Mouse (Mus musculus): ENCODE data around the gene Itsn1.

Itsn1 gene

DNA sequence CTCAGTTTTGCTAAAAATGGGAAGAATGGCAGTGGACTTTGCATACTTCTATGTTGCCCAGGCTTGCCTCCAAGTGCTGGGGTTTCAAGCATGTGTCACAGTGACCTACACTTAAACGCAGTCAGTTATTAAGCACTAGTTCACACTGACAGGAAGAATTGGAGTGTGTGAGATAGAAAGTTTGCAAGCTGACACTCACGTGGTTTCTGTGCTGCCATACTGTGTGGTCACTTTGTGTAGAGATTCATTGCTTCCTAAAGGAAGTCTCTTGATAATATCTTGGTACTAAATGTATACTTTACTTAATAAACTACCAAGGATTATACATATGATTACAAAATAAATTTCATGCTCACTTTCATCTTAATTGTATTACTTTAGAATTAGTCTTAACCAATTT is 3.7 kb downstream of the Itsn1 start:
- DNase-seq (ENCODE audit: low spot score): no peak

DNA sequence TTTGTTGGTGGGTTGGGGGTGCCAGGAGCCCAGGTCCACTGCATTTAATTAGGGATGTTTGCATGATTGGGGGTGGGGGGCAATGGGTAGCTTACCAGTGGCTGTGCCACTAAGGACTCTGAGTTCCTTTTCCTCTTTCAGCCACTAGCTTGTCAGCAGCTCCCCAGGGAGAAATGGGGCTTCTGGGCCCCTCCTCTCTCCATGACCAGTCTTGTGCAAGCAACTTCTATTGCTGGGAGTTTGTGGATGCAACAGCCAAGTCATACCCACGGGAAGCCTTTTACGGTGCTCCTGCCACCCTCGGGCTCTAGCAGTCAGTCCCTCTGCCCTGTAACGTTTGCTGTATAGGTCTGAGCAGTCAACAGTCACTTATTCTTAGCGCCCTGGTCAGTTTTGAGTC is 5.7 kb downstream of the Itsn1 start:
- DNase-seq (ENCODE audit: low spot score): no peak

DNA sequence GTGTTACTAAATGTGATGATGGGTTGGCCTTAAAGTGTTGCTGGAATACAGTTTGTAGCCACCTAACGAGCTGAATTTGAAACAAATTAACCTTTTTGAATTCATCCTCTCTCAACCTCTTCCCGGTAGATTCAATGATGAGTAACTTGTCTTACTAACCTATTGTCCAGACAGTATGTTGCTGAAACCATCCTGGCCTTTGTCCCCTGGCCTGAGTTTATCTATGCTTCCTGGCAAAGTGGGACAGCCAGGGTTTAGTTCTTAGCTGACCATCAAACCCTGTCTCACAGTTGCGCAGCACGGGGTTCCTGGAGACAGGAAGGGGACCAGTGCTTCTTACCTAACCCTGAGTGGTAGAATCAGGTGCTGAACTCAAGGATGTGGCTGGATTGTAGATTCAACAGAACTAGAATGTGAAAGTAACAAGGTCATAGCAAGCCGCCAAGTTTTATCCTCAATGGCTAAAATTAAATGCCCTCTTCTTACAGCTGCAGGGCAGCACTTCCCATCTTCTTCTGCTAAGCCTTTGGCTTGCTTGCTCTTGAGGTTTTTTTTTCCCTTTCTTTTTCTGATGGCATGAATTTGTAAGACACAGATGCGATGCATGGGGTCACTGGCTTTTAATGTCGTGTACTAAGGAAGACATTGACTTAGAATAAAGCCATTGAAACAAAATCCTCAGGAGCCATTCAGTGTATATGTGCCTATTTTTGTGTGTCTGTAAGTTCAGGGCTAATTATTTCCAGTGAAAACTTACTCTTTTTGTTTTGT is 7.2 kb downstream of the Itsn1 start:
- no peak for DNase-seq (ENCODE audit: low spot score)

DNA sequence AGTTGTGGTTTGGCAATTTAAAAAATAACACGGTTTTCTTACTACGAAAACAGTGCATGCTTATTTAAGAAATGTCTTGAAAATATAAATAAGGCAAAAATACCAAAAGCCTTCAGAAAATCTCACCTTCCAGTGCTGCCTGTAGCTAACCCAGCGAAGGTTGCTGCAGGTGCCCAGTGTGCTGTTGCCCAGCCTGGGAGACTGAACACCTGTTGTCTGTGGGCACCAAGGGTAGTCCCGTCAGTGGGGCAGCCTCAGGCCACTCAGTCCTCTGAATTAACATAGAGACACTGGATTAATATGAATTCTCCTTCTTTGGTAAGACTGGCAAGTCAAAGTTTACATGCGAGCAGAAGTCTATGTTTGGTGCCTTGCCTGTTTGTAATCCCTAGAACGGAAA is 9.4 kb downstream of the Itsn1 start:
- DNase-seq (ENCODE audit: low spot score): no peak

DNA sequence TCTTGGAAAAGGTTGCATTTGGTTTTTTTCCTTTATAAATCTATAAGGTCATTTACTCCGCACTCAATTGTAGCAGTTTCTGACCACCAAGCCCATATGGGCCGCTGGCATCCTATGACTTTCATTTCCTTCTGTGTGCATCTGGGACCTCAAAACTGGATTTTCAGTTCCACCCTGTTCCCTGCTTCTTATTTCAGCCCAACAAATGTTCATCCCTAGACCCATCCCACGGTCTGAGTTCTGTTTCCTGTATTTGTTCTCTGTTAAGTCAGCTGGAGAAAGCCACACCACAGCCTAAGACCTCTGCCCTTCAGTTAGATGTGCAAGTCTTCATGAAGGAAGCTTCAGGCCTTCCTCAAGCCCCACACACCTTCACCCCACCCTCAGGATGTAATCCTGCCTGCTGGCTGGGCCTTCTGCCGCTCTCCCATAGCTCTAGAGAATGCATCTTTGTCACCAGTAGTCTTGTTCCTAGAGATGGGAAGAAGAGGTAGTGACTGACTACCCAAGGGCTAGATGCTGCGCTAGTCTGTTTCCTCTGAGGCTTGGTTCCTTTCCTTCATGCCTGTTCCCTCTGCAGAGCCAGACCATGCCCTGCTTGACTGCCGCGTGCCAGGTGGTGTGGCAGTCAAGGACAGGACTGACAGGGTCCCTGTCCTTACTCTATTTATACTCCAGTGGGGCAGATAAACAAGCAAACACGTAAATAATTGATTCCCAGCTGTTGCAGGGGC is 11.3 kb downstream of the Itsn1 start:
- no peak for DNase-seq (ENCODE audit: low spot score)

DNA sequence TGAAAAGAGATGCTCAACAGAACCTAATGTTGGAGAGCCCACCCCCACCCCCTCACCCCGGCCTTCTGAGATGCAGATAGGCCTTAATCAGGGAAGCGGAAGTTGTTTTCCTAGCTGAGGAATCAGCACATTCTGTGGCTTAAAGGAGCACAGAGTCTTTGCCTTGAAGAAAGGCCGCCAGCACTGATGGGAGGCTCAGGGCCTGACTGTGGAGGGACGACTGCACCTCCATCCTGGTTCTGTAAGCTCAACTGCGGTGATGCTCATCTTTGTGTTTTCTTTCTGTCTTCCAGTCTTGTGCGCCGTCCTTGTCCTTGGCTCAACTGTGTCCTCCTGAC is 11.8 kb downstream of the Itsn1 start:
- no peak for DNase-seq (ENCODE audit: low spot score)

DNA sequence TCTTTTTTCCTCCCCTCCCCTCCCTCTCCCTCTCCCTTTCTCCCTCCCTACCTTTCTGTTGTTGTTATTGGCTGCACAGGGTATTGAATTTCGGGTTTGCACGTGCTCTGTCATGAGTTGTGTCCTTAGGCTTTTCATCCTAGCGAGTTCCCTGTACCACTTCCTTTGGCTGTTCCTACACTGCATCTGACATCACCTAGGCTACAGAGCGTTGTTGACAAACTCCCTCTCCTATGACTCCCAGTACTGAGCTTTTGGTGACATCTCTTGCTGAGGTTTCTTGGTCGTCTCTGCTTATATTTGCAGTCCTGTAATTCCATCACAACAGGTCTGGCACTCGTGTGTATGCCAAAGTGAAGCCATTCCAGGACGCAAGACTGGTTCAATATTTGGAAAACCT is 14.0 kb downstream of the Itsn1 start:
- no peak for DNase-seq (ENCODE audit: low spot score)

DNA sequence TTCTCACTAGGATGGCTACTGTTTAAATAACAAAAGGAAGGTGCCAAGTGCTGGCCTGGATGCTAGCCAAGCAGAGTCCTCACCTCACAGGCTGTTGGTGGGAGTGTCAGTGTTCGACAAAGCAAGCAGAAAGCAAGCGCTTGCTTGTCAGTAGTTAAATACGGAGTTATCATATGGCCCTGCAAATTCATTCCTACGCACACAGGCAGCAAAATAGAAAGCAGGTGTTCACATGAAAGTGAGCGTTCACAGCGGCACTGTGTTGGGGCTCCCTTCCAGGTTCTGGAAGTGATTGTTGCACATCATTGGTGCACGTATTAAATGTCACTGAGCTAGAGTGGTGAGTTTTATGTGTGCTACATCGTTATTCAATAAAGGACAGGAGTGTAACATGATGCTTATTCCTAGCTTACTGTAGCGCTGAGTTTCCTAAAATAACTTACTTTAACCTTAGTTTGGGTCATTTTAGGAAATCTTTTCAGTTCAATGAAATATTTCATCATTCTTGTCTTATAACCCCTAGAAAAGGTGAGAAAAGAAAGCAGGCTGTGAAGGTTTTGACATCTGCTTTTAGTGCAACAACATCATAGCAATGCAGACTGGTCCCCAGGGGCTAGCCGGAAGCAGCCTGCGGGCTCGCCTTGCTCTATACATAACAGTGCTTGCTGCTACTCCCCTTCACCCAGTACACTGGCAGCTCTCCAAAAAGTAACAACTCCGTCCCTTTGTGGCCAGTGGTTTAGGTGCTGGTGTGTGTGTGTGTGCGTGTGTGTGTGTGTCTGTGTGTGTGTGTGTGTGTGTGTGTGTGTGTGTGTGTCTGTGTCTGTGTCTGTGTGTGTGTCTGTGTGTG is 17.2 kb downstream of the Itsn1 start:
- DNase-seq (ENCODE audit: low spot score): no peak

DNA sequence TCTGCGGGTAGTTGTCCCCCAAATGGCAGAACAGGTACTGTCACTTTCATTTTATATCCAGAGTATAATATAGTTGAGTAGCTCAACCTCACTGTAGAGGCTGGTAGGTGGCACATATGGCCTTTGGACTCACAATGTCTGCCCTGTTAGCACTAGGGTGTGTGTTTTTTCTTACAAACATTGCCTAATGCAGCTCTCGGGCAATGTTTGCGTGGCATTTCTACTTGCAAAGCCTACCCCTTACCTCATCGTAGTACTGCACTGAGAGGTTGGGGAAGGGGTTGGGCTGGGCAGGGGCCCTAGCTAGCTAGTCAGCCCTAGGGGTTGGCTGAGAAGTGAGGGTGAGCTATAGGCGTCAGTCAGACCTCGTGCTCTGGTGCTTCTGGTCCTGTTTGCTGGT is 18.5 kb downstream of the Itsn1 start:
- no peak for DNase-seq (ENCODE audit: low spot score)

DNA sequence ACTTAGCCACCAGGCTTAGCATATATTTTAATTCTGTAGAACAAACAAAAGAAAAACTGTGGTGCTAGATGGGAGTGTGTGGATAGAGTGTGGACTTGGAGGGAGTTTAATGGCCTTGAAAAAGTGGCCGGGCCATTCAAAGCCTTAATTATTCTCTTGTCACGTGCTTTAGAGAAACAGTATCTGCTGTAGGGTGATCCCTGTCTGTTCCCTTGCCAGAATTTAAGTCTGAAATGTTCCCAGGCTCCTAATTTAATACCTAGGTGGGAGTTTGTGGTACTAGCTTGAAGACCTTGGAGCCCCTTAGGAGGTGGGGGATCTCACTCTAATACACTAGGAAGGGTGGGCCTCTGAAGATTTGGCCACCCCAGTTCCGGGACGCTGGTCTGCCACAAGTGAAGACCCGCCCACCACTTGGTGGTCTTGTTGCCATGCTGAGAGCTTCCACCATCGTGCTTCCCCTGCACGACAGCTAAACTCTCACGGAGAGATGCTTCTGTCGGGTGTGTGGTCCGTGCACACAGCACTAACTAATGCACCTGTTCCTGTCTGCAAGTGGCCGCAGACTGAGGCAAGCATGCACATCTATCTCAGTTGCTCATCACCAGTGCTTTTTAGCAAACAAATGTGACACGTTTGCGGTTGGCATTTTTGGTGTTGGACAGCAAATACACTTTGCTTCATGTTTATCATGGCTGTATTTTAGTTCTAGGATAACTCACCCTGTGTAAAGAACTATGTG is 22.7 kb downstream of the Itsn1 start:
- DNase-seq (ENCODE audit: low spot score): no peak

DNA sequence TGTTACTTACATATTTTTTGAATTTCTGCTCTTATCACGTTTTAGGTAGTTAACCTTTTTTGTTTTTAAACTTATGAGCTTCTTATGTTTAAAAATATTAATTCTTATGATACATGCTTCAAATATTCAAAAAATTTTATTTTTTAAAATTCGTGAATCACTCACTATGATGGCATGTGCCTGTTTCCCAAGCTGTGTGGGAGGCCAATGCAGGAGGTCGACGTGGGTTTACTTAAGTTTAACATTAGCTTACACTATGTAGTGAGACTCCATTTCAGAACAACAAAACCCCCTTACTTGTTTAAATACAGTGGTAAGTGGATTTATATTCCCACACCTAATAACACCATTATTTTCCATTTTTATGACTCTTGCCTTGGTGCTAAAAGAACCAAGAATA is 24.5 kb downstream of the Itsn1 start:
- no peak for DNase-seq (ENCODE audit: low spot score)

DNA sequence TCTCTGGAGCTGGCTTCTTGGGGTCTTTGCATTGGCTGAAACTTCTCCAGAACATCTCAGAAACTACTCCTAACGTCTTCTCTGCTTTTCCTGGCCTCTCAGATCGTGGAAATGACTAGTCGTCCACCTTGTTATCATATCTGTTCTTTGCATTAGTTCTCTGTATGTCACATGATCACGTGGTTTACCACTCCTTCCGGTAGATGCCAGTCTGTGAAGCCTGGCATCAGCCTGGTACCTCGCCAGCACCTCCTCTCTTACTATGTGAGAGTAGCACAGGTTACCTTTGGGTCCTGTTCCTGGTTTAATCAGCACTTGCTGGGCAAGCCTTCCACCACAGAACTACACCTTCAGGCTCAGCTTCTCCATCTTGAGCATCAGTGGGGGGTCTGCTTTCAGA is 25.9 kb downstream of the Itsn1 start:
- DNase-seq (ENCODE audit: low spot score): no peak

DNA sequence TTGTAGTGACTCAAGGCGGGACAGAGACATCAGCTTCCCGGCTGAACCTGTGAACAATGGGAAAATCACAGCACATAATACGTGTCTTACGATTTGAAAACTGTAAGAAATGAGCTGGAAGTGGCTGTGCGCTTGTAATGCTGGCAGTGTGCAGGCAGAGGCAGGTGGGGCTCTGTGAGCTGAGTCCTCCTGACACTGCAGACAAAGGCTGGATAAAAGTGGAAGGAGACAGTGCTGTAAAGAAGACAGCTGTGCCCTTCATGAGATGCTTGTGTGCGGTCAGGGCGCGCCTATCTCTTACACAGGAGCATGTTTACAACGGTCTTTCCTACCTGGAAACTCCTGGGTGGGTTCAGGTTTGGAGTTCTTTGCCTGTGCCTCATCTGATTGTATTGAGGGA is 32.1 kb downstream of the Itsn1 start:
- DNase-seq (ENCODE audit: low spot score): no peak

DNA sequence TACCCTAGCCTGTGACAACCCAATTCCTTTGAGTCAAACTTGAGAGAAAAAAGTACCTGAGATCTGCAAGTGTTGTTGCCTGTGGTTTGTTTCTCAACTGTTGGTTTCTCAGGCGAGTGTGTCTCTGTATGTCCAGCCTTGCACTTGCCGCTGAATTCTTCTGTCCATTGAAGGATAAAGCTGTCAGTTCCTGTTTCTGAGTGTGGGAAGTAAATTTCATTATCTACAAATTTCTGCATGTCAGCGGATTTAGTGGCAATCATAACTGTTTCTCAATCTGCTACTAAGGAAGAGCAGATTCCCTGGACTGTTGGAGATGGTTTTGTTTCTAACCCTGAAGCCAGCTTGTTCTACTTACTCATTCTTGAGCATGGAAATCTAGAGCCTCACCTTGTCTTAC is 32.7 kb downstream of the Itsn1 start:
- no peak for DNase-seq (ENCODE audit: low spot score)

DNA sequence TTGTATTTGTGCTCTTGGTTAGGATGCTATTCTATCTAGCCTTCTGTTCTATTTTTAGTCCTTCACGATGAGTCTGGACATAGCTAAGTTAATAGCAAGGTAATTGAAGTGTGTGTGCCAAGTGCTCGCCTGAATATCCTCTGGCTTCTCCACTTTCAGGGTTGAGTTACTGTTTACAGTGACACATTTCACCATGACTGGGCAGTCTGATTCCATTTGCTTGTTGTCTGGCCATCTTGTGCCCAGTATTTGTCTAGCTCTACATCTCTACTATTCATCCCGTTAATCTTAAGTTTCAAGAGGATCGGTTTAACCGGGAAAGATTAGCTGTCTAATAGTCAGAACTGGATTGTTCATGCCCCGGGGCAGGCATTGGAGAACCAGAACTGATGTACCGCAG is 33.4 kb downstream of the Itsn1 start:
- DNase-seq (ENCODE audit: low spot score): no peak

DNA sequence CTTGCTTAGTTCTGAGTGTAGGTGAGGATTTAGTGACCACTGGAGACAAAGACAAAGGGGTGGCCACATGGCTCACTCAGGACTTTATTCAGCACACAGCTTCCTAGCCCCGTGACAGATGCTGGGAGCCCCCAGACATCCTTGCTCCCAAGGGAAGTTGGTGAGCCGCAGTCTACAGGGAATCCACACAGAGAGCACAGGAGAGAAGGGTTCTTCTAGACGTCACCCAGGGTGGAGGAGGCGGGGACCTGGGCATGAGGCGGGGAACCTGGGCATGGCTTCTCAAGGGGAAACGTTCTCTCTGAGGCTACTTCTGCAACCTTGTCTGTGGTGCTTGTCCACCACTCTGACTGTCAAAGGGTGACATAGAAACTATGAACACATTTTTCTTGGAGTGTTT is 34.9 kb downstream of the Itsn1 start:
- no peak for DNase-seq (ENCODE audit: low spot score)

DNA sequence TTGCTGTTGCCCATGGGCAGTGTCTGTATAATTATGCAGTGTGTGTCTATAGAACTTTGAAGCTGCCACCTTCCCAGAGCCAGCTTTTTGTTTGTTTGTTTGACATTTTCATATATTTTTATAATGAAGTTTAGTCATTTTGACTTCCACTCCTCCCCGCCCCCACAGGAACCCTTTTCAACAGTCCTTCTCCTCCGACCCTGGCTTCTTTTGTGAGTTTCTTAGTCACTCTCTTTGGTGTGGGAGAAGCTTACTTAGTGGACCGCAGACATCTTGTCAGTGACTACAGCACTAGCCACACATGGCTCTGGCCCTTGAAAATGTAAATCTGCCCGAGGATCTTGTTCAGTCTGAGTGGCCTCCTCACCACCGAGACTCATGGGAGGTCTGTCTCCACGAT is 35.3 kb downstream of the Itsn1 start:
- DNase-seq (ENCODE audit: low spot score): no peak

DNA sequence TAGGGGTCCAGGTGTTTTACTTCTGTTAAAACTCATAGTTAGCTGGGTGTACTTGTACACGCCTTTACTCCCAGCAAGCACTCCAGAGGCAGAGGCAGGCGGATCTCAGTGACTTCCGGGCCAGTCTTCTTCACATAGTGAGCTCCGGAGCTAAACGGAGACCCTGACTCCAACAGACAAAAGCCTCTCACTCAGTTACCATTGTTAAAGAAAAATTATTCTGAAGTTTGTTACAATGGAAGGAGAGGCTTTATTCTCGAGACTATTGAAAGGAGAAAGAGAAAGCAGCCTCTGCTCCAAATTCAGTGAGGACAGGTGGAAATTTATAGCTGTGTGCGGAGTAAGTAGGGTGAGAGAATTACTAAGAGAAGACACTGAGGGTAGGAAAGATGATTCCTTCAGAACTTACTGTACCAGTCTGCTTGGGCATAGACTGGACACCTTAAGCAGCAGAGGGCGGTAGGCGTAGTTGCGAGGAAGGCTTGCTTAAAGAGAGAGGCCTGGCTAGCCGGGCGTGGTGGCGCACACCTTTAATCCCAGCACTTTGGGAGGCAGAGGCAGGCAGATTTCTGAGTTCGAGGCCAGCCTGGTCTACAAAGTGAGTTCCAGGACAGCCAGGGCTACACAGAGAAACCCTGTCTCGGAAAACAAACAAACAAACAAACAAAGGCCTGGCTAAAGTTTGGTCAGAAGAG is 36.2 kb downstream of the Itsn1 start:
- no peak for DNase-seq (ENCODE audit: low spot score)

DNA sequence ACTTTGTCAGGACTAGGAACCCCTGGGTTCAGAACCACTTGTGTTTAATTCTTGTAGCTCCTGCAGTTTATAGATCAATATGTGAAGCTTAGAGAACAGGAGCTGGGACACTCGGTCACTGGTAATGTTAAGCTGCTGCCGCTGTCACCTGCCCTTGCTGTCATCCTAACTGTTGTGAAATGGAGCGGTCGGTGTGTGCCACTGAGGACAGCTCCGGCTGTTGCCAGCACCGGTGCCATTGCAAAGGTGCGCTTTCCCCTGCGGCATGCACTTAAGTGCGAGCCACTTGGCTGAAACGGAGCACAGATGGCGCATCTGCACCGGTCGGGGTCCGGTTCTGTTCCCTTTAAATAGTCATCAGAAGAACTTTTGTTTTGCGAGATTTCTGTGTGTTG is 36.7 kb downstream of the Itsn1 start:
- DNase-seq (ENCODE audit: low spot score): no peak

DNA sequence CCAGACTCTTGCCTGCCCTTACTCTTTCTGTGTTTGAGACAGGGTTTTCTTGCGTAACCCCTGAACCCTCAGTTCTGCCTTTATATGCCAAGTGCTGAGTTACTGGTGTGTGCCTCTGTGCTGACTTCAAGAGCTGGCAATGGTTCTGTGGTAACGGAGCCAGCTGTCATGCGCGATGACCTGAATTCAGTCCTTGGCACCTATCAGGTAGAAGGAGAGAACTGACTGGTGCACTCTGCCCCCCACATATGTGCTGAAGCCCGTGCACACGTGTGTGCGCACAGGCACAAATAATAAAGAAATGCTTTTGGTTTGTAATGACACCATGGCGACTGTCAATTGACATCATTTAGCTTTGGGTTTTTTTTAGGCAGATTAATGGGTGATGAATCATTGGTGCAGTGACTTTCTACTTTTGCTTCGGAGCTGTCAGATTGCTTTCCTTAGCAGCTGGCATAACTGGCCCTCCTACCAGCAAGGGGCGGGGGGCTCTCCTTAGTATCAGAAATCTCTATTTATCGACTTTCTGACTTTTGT is 38.2 kb downstream of the Itsn1 start:
- no peak for DNase-seq (ENCODE audit: low spot score)

DNA sequence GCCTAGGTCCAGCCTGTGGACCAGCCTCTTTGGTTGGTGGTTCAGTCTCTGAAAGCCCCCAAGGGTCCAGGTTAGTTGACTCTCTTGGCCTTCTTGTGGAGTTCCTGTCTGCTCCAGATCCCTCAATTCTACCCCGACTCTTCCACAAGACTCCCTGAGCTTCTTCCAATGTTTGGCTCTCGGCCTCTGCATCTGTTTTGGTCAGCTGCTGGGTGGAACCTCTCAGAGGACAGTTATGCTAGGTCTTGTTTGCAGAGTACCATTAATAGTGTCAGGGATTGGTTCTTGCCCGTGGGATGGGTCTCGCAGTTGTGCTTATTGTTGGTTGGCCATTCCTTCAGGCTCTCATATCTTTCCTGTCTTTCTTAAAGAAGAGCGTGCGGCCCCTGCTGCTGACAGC is 39.5 kb downstream of the Itsn1 start:
- no peak for DNase-seq (ENCODE audit: low spot score)

DNA sequence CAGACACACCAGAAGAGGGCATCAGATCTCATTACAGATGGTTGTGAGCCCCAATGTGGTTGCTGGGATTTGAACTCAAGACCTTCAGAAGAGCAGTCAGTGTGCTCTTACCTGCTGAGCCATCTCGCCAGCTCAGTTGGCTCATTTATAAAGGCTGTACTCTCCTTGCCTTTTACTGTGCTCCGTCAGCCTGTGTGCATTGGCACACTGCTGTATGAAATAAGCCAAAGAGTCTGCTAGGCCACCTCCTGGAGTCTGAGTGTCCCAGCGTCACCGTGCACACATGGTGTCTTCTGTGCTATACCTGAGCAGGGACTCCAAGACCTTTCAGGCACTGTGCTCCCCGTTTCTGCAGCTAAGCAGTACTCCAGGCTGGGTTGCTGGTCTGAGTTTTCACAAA is 40.8 kb downstream of the Itsn1 start:
- no peak for DNase-seq (ENCODE audit: low spot score)

All from left cerebral cortex, adult 11 months (tissue).